Mouse (Mus musculus) B cell, adult 62 days (primary cell): ENCODE results near the gene Rgs3. TPM values are rescaled to one million over a fixed set of nuclear protein-coding genes. Genes with fewer than 3 reads are reported as not detected.

Source experiments
- total RNA-seq: library from RNA; stranded (reverse); gene quantifications from 4 replicates; pipeline ENCODE4 v1.2.4, GENCODE M21; 2023

The Rgs3 gene
- total RNA-seq, result 30.4 to 40.4 TPM (median 35.8 TPM) in 4 replicates

GRCm38 (mm10) chr4:62559797-62560329, at the start of gene Rgs3:
TSS of gene Rgs3 (plus strand) at chr4:62559847.

GRCm38 (mm10) chr4:62519849-62520233, 39.8 kb upstream of the Rgs3 start, which contains the start of gene Alad:
TSS of gene Alad (minus strand) at chr4:62519918.

GRCm38 (mm10) chr4:62524651-62525488, 34.8 kb upstream of the Rgs3 start, which contains the start of the genes Pole3 and 4933430I17Rik:
TSS of gene Pole3 (minus strand) at chr4:62525068.
TSS of gene 4933430I17Rik (plus strand) at chr4:62525369.

Other genes starting within 250 kb of the Rgs3 start
- gene Fkbp15, start 199.3 kb upstream of the Rgs3 start, total RNA-seq, result 102 to 109 TPM (median 105 TPM) in 4 replicates
- 12.8 to 14.7 TPM (median 13.9 TPM) in 4 replicates for gene Slc31a1, start 199.1 kb upstream of the Rgs3 start, total RNA-seq
- 48.4 to 56.4 TPM (median 48.7 TPM) in 4 replicates for gene Cdc26, start 151.2 kb upstream of the Rgs3 start, total RNA-seq
- 24.8 to 28.4 TPM (median 25.4 TPM) in 4 replicates for gene Prpf4, start 151.1 kb upstream of the Rgs3 start, total RNA-seq
- not detected in 4 replicates for gene Rnf183, start 124.6 kb upstream of the Rgs3 start, total RNA-seq
- not detected in 4 replicates for gene Wdr31, start 89.0 kb upstream of the Rgs3 start, total RNA-seq
- gene Bspry, start 79.8 kb upstream of the Rgs3 start, total RNA-seq, result 9.1 to 11.5 TPM (median 10.5 TPM) in 4 replicates
- gene Hdhd3, start 56.4 kb upstream of the Rgs3 start, total RNA-seq, result 0.49 to 0.98 TPM (median 0.83 TPM) in 3 of 4 replicates, not detected in the other
- 16.5 to 24.8 TPM (median 19.7 TPM) in 4 replicates for gene Alad, start 39.9 kb upstream of the Rgs3 start, total RNA-seq
- 18.5 to 21.5 TPM (median 20.9 TPM) in 4 replicates for gene Pole3, start 34.8 kb upstream of the Rgs3 start, total RNA-seq
- gene 4933430I17Rik, start 34.5 kb upstream of the Rgs3 start, total RNA-seq, result 0.32 to 1.2 TPM (median 0.84 TPM) in 4 replicates